Mouse (Mus musculus) lung, embryonic 15.5 days (tissue): ENCODE data around the gene Sox13. TPM values are rescaled to one million over a fixed set of nuclear protein-coding genes. Genes with fewer than 3 reads are reported as not detected.

Source experiments
- ATAC-seq: fragments of 200-750 bp; cut with Nextera tagmentation; 2 replicates; pipeline ENCODE4 v1.8.0; 2017; ENCODE audit warnings: moderate number of reproducible peaks, borderline replicate concordance; ENCODE audit not compliant: low FRiP score, low TSS enrichment; ENCODE audit errors: extremely low read depth
- H3K27ac ChIP-seq: fragments of 300-500 bp; sonication (generic); 2 replicates; pipeline ENCODE4 v1.5.1; 2015; ENCODE audit warnings: moderate library complexity, mild to moderate bottlenecking, inconsistent platforms
- H3K27me3 ChIP-seq: fragments of 300-500 bp; sonication (generic); 2 replicates; pipeline ENCODE4 v1.6.1; 2015; ENCODE audit warnings: inconsistent platforms
- H3K36me3 ChIP-seq: fragments of 300-500 bp; sonication (generic); 2 replicates; pipeline ENCODE4 v1.6.1; 2015; ENCODE audit warnings: inconsistent platforms
- H3K4me1 ChIP-seq: fragments of 300-500 bp; sonication (generic); 2 replicates; pipeline ENCODE4 v1.6.1; 2015; ENCODE audit warnings: inconsistent platforms
- H3K4me2 ChIP-seq: fragments of 300-500 bp; sonication (generic); 2 replicates; pipeline ENCODE4 v1.6.1; 2015; ENCODE audit warnings: inconsistent platforms, mild to moderate bottlenecking, moderate library complexity
- H3K4me3 ChIP-seq: fragments of 300-500 bp; sonication (generic); 2 replicates; pipeline ENCODE4 v1.5.1; 2015; ENCODE audit warnings: mild to moderate bottlenecking, inconsistent platforms
- H3K9ac ChIP-seq: fragments of 300-500 bp; sonication (generic); 2 replicates; pipeline ENCODE4 v1.6.1; 2015; ENCODE audit warnings: inconsistent platforms
- H3K9me3 ChIP-seq: fragments of 300-500 bp; sonication (generic); 2 replicates; pipeline ENCODE4 v1.6.1; 2016; ENCODE audit warnings: inconsistent platforms
- WGBS: fragments of 180-500 bp; shearing (Covaris S2); methylation state at CpG from one replicate; pipeline ENCODE4 v1.1.7; 2015; 5-methylcytosine and 5-hydroxymethylcytosine counted together
- polyA plus RNA-seq: library from polyadenylated mRNA; unstranded; fragments of >200 nt; fragmentation: Nextera tagmentation; extraction: Ambion mirVana; gene quantifications from 2 replicates; pipeline ENCODE4 v1.2.1, GENCODE M21; 2015

The Sox13 gene
- 7.3 and 9.0 TPM in 2 replicates for polyA plus RNA-seq

DNA sequence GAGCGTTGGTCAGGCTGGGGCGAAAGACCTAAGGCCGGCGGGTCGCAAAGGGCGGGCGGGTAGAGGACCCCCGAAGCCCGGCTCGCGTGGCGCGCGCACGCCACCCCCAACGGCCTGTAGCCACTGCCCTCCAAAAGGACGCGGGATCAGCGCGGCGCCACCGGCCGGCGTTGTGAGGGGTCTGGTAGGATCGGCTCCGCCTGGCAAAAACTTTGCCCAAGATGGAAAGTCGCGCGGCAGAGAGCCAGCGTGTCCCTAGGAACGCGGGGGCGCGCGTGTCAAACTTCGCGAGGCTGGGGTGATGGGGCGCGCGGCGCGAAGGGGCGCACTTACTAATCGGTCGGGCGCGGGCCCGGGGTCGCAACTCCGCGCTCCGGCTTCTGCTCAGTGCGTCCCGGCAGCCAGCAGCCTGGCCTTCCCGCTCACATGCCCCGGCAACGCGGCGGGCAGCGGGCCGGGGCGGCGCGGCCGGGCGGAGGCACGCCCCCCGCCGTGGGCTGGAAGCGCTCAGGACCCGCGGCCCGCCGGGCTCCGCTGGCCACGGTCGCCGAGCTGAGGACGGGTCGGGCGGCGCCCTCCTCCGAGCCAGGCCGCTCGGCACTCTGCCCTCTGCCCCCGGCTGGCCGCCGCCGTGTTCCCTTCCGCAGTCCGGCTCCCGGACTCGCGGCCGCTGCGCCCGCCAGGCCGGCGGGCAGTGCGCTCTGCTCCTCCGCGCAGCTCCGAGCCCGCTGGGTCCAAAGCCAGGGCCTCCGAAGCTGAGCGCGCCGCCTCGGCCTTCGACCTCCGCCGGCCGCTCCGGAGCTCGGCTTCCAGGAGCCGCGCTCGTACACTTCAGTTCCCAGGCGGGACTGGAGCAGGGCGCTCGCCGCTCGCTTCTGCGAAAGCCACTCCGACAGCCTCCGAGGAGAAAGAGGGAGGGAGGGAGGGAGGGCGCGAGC is at the start of gene Sox13:
TSS of gene Sox13 (minus strand) at position 835 of the 938 bp plus-strand sequence.
- peak; percentile 82 for ATAC-seq
- H3K4me1 ChIP-seq: peaks cover 34% of the 10 kb centered on the region
- WGBS: under 1% methylated on average over 113 of the region's 128 CpGs
- H3K27ac ChIP-seq: peak within 1 kb of the TSS; percentile 85
- no peaks in the 10 kb centered on the region for H3K27me3 ChIP-seq
- peak within 1 kb of the TSS; percentile 80 for H3K9ac ChIP-seq
- H3K4me3 ChIP-seq: peak within 1 kb of the TSS; percentile 78
- no peaks in the 10 kb centered on the region for H3K9me3 ChIP-seq
- peak within 1 kb of the TSS; percentile 99 for H3K4me2 ChIP-seq
- no peaks in the 10 kb centered on the region for H3K36me3 ChIP-seq

GRCm38 (mm10) chr1:133471556-133471955 is 47.4 kb upstream of the Sox13 start:
- Histone ChIP-seq H3K4me1 (peaks cover 18% of the 10 kb centered on the region; the same call in 1 of the 2 replicates), H3K4me2 (no peak overlapping the region), H3K27ac (no peak overlapping the region), H3K36me3 (no peaks in the 10 kb centered on the region), H3K27me3 (no peaks in the 10 kb centered on the region), H3K9ac (no peak overlapping the region), H3K9me3 (no peaks in the 10 kb centered on the region), H3K4me3 (no peak overlapping the region)
- WGBS: 15% methylated on average over 2 of the region's 2 CpGs
- peak; percentile 25; the same call in 1 of the 2 replicates for ATAC-seq

GRCm38 (mm10) chr1:133471086-133471485 is 46.9 kb upstream of the Sox13 start:
- peaks cover 18% of the 10 kb centered on the region; the same call in 1 of the 2 replicates for H3K4me1 ChIP-seq
- H3K9me3 ChIP-seq: no peaks in the 10 kb centered on the region
- no peak overlapping the region for H3K4me3 ChIP-seq
- no peaks in the 10 kb centered on the region for H3K27me3 ChIP-seq
- H3K9ac ChIP-seq: no peak overlapping the region
- no peak overlapping the region for H3K27ac ChIP-seq
- peak; percentile 69; the same call in 1 of the 2 replicates for ATAC-seq
- no peak overlapping the region for H3K4me2 ChIP-seq
- WGBS: 48% methylated on average over 7 of the region's 7 CpGs
- H3K36me3 ChIP-seq: no peaks in the 10 kb centered on the region

GRCm38 (mm10) chr1:133470242-133471025 is 46.3 kb upstream of the Sox13 start:
- WGBS: 48% methylated on average over 10 of the region's 10 CpGs
- Histone ChIP-seq H3K27ac (peak overlapping the region; percentile 36; the same call in 1 of the 2 replicates), H3K4me1 (peaks cover 18% of the 10 kb centered on the region; the same call in 1 of the 2 replicates), H3K9ac (no peak overlapping the region), H3K4me3 (no peak overlapping the region), H3K9me3 (no peaks in the 10 kb centered on the region), H3K27me3 (no peaks in the 10 kb centered on the region), H3K4me2 (no peak overlapping the region), H3K36me3 (no peaks in the 10 kb centered on the region)
- ATAC-seq: peak; percentile 45; the same call in 1 of the 2 replicates

GRCm38 (mm10) chr1:133469213-133469612 is 45.0 kb upstream of the Sox13 start:
- Histone ChIP-seq H3K4me1 (peaks cover 18% of the 10 kb centered on the region; the same call in 1 of the 2 replicates), H3K36me3 (no peaks in the 10 kb centered on the region), H3K27me3 (no peaks in the 10 kb centered on the region), H3K4me3 (no peak overlapping the region), H3K9ac (no peak overlapping the region), H3K4me2 (no peak overlapping the region), H3K27ac (no peak overlapping the region), H3K9me3 (no peaks in the 10 kb centered on the region)
- WGBS: 51% methylated on average over 4 of the region's 4 CpGs
- ATAC-seq: no peak

- H3K4me1 ChIP-seq: peaks cover 18% of the 10 kb centered on the region; the same call in 1 of the 2 replicates
- H3K4me2 ChIP-seq: no peak overlapping the region
- no peak overlapping the region for H3K27ac ChIP-seq
- no peak for ATAC-seq
- no peaks in the 10 kb centered on the region for H3K36me3 ChIP-seq
- no peaks in the 10 kb centered on the region for H3K9me3 ChIP-seq
- no peaks in the 10 kb centered on the region for H3K27me3 ChIP-seq
- H3K4me3 ChIP-seq: no peak overlapping the region
- WGBS: 30% methylated on average over 6 of the region's 6 CpGs
- H3K9ac ChIP-seq: no peak overlapping the region
Measured at GRCm38 (mm10) chr1:133468751-133469150, 44.6 kb upstream of the Sox13 start.

DNA sequence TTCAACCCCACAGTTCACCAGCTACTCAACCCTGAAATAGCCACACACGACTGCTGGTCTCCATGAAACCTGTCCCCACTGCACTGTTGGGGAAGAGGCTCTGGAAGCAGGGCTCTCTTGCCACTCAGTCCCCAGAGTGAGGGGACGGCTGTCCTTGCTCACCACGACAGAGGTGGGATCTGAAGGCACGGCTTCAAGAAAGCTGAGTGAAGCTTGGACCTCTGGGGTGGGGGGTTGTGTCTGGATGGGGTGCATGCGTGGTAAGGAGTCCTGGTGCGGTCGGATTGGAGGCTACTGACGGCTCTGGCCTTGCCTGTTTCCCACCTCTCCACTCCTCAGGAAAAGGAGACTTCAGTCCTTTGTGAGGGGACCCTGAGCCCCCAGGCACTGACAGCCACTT is 43.7 kb upstream of the Sox13 start:
- ATAC-seq: no peak
- no peak overlapping the region for H3K9ac ChIP-seq
- no peak overlapping the region for H3K4me2 ChIP-seq
- no peaks in the 10 kb centered on the region for H3K36me3 ChIP-seq
- no peaks in the 10 kb centered on the region for H3K27me3 ChIP-seq
- H3K4me1 ChIP-seq: peaks cover 18% of the 10 kb centered on the region; the same call in 1 of the 2 replicates
- WGBS: 69% methylated on average over 8 of the region's 8 CpGs
- no peak overlapping the region for H3K4me3 ChIP-seq
- no peak overlapping the region for H3K27ac ChIP-seq
- no peaks in the 10 kb centered on the region for H3K9me3 ChIP-seq

DNA sequence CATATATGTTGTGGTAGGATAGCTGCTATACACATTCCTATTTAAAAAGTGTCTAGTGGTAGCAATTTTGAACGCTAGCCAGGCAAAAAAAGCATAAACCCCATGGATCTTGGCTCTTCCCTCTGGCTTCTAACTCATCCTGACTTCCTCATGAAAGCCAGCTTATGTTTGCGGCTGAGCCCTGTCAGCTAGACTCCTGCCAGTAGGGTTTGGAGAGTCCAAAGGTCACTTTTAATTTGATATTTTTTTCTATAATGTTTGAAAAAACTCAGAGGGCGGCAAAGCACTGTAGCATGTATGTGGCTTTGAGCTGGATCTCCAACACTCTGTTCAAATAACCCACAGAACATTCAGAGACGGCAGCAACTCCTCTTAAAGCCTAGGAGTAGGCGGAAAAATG is 39.0 kb upstream of the Sox13 start:
- no peak overlapping the region for H3K4me2 ChIP-seq
- H3K9ac ChIP-seq: no peak overlapping the region
- ATAC-seq: no peak
- H3K27me3 ChIP-seq: no peaks in the 10 kb centered on the region
- H3K4me3 ChIP-seq: no peak overlapping the region
- H3K36me3 ChIP-seq: no peaks in the 10 kb centered on the region
- no peaks in the 10 kb centered on the region for H3K4me1 ChIP-seq
- WGBS: 64% methylated on average over 5 of the region's 5 CpGs
- H3K9me3 ChIP-seq: no peaks in the 10 kb centered on the region
- H3K27ac ChIP-seq: no peak overlapping the region

DNA sequence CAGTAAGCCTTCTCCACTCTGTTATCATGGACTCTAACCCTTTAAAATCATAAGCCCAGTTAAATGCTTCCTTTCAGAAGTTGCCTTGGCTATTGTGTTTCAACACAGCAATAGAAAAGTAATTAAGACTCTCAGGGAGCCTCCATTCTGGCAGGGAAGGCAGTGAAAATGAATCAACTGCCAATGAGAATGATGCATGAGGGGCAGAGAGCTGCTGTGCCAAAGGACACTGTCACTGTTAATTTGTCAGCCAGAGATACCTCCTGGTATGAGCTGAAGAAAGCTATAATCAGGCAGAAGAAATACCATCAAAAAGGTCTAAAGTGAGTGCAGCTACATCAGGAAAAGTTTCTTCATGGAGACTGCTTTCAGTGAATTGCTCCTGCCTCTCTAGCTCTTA is 36.8 kb upstream of the Sox13 start:
- Histone ChIP-seq H3K36me3 (no peaks in the 10 kb centered on the region), H3K4me3 (no peak overlapping the region), H3K9me3 (no peaks in the 10 kb centered on the region), H3K4me2 (no peak overlapping the region), H3K27me3 (no peaks in the 10 kb centered on the region), H3K27ac (no peak overlapping the region), H3K4me1 (no peaks in the 10 kb centered on the region), H3K9ac (no peak overlapping the region)
- no peak for ATAC-seq

GRCm38 (mm10) chr1:133456097-133456496 is 31.9 kb upstream of the Sox13 start:
- no peaks in the 10 kb centered on the region for H3K36me3 ChIP-seq
- no peak overlapping the region for H3K4me2 ChIP-seq
- H3K9me3 ChIP-seq: no peaks in the 10 kb centered on the region
- WGBS: 54% methylated on average over 2 of the region's 2 CpGs
- H3K9ac ChIP-seq: no peak overlapping the region
- H3K4me3 ChIP-seq: no peak overlapping the region
- no peaks in the 10 kb centered on the region for H3K27me3 ChIP-seq
- ATAC-seq: no peak
- no peak overlapping the region for H3K27ac ChIP-seq
- H3K4me1 ChIP-seq: 0 out of 2 replicates have a peak, but pooled peaks cover under 1% of the 10 kb centered on the region

- Histone ChIP-seq H3K4me3 (no peak overlapping the region), H3K9me3 (no peaks in the 10 kb centered on the region), H3K4me2 (no peak overlapping the region), H3K9ac (no peak overlapping the region), H3K4me1 (0 out of 2 replicates have a peak, but pooled peaks cover 9% of the 10 kb centered on the region), H3K36me3 (no peaks in the 10 kb centered on the region), H3K27me3 (no peaks in the 10 kb centered on the region), H3K27ac (peak overlapping the region; percentile 24; the same call in 1 of the 2 replicates)
- WGBS: 52% methylated on average over 10 of the region's 10 CpGs
- no peak for ATAC-seq
Measured at GRCm38 (mm10) chr1:133452564-133453165, 28.5 kb upstream of the Sox13 start.
